Mouse (Mus musculus): Measurements from ENCODE around the gene Ank. TPM values are rescaled to one million over a fixed set of nuclear protein-coding genes. Genes with fewer than 3 reads are reported as not detected.
A peak's percentile ranks its signal among the peaks of the same experiment; 100 is the strongest.

The Ank gene
- total and polyA plus RNA-seq, 2 experiments from 2014 or later: 15.8 to 28.4 TPM

DNA sequence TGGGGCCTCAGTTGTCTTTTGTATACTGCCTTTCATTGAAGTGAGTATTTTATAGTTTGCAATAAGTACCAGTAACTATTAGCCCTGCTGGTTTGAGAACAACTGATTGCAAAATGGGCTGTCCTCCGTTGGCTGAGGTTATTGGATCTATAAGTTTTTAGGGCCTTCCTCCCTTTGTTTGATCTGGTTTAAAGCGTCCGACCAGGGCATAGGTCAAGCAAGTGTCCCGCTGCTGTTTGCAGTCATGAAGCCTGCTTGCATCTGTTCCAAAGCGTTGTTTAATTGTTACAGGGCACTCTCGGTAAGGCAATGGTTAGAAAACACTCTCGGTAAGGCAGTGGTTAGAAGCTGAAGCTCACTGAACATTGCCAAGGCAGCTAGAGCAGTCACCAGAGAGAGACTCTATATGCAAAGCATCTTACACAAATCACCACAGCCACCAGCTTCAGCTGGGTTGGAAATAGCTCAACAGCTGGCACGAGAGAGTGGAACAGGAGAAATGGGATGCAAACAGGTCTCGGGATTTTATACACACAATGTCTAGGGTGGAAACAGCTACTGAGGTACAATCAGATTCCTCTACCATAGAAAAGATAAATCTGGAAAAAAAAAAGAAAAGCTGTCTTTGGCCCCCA lies 84.0 kb downstream of the Ank start:
- no peak overlapping the region for H3K27ac ChIP-seq (ENCODE audit: low read depth, low read length)
- TF ChIP-seq CTCF (IDR thresholded peaks at IDR 0.05): no peak
- 68% methylated on average over 9 of the region's 9 CpGs for WGBS

DNA sequence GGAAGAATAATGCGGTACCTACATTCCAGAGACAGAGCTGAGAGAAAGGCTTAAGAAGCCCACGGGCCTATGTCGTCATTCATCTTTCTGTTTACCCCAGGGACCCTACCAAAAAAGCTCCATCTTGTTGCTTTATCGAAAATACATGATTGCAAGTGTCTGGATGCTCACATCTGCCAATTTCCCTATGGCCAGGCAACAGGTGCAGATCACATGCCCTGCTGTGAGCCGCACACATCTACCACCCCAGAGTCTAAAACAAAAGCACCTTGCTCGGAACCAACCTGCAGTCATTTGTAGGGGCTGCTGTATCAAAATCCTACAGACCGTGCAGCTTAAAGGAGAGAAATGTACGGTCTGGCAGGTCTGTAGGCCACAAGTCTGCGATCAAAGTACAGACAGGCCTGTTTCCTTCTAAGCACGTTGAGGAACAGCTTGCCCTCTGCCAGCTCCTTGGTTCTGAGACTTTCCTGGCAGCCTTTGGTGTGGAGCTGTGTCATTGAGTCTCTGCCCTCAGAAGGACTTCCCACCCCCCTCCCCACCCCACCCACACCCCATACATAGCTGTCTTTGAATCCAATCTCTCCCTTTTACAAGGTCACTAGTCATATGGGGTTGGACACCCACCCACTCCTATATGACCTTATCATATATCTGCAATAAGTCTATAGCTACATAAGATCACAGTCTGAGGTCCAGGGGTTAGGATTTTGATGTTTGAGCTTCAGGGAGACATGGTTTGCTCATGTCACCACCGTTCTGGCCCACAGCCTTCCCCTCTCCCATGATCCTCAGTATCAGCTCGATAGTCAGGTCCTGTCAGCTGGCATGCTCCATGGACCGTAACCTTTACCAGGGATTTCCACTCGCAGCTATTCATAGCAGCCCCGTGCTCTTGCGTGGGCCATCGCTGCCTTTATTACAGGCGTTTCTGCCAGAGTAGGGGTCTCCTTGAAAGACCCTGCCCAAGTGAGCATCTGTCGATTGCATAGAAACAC lies 84.9 kb downstream of the Ank start:
- Histone ChIP-seq H3K4me2 (ENCODE audit: low read depth, low read length, poor library complexity, severe bottlenecking) (no peak overlapping the region), H3K27me3 (ENCODE audit: insufficient read depth, low read length) (no peaks in the 10 kb centered on the region), H3K4me3 (ENCODE audit: low read depth, low read length) (no peak overlapping the region), H3K4me1 (ENCODE audit: insufficient read depth, low read length) (no peaks in the 10 kb centered on the region), H3K36me3 (ENCODE audit: insufficient read depth, low read length) (peaks cover 3% of the 10 kb centered on the region; the same call in 1 of the 2 replicates), H3K27ac (ENCODE audit: low read depth, low read length) (no peak overlapping the region), H3K9me3 (ENCODE audit: low read length) (no peaks in the 10 kb centered on the region), H3K9ac (replicated peaks; ENCODE audit: low read length, poor library complexity, severe bottlenecking) (no peak overlapping the region)
- WGBS: 79% methylated on average over 19 of the region's 19 CpGs
- ATAC-seq (ENCODE audit: low FRiP score) (no peak), DNase-seq (ENCODE audit: low spot score) (no peak)
- TF ChIP-seq CTCF (IDR thresholded peaks at IDR 0.05): no peak

More for the DNA sequence above, 84.0 kb downstream of the Ank start:
- no peaks in the 10 kb centered on the region for H3K4me1 ChIP-seq (ENCODE audit: insufficient read depth, low read length)
- H3K9me3 ChIP-seq (ENCODE audit: low read length): no peaks in the 10 kb centered on the region
- H3K4me2 ChIP-seq (ENCODE audit: low read depth, low read length, poor library complexity, severe bottlenecking): no peak overlapping the region
- DNase-seq (ENCODE audit: low spot score) (no peak), ATAC-seq (ENCODE audit: low FRiP score) (no peak)
- H3K27me3 ChIP-seq (ENCODE audit: insufficient read depth, low read length): no peaks in the 10 kb centered on the region
- no peak overlapping the region for H3K9ac ChIP-seq (replicated peaks; ENCODE audit: low read length, poor library complexity, severe bottlenecking)
- H3K4me3 ChIP-seq (ENCODE audit: low read depth, low read length): no peak overlapping the region
- peaks cover 3% of the 10 kb centered on the region; the same call in 1 of the 2 replicates for H3K36me3 ChIP-seq (ENCODE audit: insufficient read depth, low read length)

DNA sequence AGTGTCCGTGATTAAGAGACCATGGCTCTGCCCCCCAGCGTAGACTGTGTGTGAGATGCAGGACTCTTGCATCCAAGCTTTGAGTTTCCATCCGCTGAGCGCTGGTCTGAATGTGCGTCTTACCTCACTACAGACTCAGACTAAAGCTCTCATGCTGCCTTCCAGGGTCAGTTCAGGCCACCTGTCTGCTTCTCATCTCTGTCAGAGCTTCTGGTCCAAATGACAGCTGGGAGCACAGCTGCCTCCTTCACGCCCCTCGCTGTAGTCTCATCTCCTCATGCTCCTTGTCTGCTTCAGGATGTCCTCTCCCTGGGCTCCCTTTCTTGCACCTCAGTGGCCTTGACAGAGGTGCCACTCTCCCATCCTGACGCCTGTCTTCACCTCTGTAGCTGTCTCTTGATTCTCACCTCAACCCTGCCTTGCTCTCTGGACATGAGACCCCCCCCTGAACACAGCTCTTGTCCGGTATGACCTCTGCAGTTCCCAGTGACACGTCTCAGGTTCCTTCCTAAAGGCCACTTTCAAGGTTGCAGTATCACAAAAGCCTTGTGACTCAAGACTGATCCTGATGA lies 85.7 kb downstream of the Ank start:
- H3K27ac ChIP-seq (ENCODE audit: low read depth, low read length): no peak overlapping the region
- 90% methylated on average over 10 of the region's 10 CpGs for WGBS
- no peaks in the 10 kb centered on the region for H3K9me3 ChIP-seq (ENCODE audit: low read length)
- H3K4me1 ChIP-seq (ENCODE audit: insufficient read depth, low read length): no peaks in the 10 kb centered on the region
- no peak for ATAC-seq (ENCODE audit: low FRiP score)
- peaks cover 3% of the 10 kb centered on the region; the same call in 1 of the 2 replicates for H3K36me3 ChIP-seq (ENCODE audit: insufficient read depth, low read length)
- H3K4me2 ChIP-seq (ENCODE audit: low read depth, low read length, poor library complexity, severe bottlenecking): no peak overlapping the region
- H3K27me3 ChIP-seq (ENCODE audit: insufficient read depth, low read length): no peaks in the 10 kb centered on the region
- H3K9ac ChIP-seq (replicated peaks; ENCODE audit: low read length, poor library complexity, severe bottlenecking): no peak overlapping the region
- no peak overlapping the region for H3K4me3 ChIP-seq (ENCODE audit: low read depth, low read length)
- DNase-seq (ENCODE audit: low spot score): no peak
- no peak for TF ChIP-seq CTCF (IDR thresholded peaks at IDR 0.05)

DNA sequence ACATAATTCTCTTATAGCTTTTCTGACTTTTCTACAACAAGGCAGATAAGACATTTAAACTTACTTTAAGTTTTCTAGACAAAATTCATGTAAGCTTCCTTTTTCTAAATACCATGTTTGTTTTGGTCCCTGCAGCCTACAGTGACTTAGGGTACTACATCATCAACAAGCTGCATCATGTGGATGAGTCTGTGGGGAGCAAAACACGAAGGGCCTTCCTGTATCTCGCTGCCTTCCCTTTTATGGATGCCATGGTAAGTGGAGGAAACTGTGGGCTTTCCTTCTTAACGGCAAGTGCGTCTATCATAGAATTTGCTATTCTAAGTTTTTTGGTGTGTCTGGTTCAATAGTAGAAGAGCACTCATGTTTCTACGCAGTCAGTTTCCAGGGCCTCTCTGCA lies 87.1 kb downstream of the Ank start:
- no peaks in the 10 kb centered on the region for H3K4me1 ChIP-seq (ENCODE audit: insufficient read depth, low read length)
- no peak for DNase-seq (ENCODE audit: low spot score)
- H3K36me3 ChIP-seq (ENCODE audit: insufficient read depth, low read length): peaks cover 7% of the 10 kb centered on the region
- H3K9me3 ChIP-seq (ENCODE audit: low read length): no peaks in the 10 kb centered on the region
- no peak overlapping the region for H3K4me3 ChIP-seq (ENCODE audit: low read depth, low read length)
- no peak overlapping the region for H3K9ac ChIP-seq (replicated peaks; ENCODE audit: low read length, poor library complexity, severe bottlenecking)
- no peak overlapping the region for H3K4me2 ChIP-seq (ENCODE audit: low read depth, low read length, poor library complexity, severe bottlenecking)
- no peak overlapping the region for H3K27ac ChIP-seq (ENCODE audit: low read depth, low read length)
- TF ChIP-seq CTCF (IDR thresholded peaks at IDR 0.05): no peak
- no peak for ATAC-seq (ENCODE audit: low FRiP score)
- H3K27me3 ChIP-seq (ENCODE audit: insufficient read depth, low read length): no peaks in the 10 kb centered on the region
- WGBS: 87% methylated on average over 5 of the region's 5 CpGs

DNA sequence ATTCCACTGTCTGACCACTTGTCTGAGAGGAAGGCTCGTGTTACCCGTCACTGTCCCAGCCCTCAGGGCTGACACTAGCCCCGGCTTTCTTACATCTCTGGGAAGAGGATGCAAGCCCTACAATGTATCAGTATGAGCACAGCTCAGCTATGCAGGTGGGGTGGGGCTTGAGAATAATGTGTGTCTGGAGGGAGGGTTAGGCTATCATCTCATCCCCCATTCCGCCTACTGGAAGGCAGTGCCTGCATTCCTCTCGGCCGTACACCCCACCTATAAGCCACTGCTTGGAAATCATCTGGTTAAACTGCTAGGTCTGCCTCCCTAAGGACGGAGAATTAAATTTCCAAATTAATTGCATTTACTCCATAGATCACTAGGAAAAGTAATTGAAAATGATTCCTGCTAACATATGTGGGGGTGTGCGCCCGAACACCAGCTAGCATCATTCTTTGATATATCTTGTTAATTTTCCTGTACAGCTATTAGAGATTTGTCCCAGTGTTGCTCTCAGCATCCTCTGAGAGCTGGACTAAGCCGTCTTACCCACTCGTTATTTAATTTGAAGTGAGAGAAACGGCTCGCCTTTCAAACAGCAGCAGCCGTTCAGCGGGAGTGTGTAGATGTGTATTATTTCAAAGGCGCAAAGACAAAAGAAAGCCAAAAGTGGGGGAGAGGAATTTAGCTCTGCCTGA lies 92.1 kb downstream of the Ank start:
- no peak overlapping the region for H3K9ac ChIP-seq (replicated peaks; ENCODE audit: low read length, poor library complexity, severe bottlenecking)
- H3K4me2 ChIP-seq (ENCODE audit: low read depth, low read length, poor library complexity, severe bottlenecking): no peak overlapping the region
- ATAC-seq (ENCODE audit: low FRiP score) (peak; percentile 48; the same call in 1 of the 2 replicates), DNase-seq (ENCODE audit: low spot score) (peak; percentile 44)
- H3K9me3 ChIP-seq (ENCODE audit: low read length): no peaks in the 10 kb centered on the region
- H3K27ac ChIP-seq (ENCODE audit: low read depth, low read length): 0 out of 2 replicates have a peak overlapping the region, but pooled peaks have one; percentile 4
- no peak overlapping the region for H3K4me3 ChIP-seq (ENCODE audit: low read depth, low read length)
- no peaks in the 10 kb centered on the region for H3K4me1 ChIP-seq (ENCODE audit: insufficient read depth, low read length)
- WGBS: 32% methylated on average over 16 of the region's 16 CpGs
- no peak for TF ChIP-seq CTCF (IDR thresholded peaks at IDR 0.05)
- H3K27me3 ChIP-seq (ENCODE audit: insufficient read depth, low read length): no peaks in the 10 kb centered on the region
- peaks cover 13% of the 10 kb centered on the region for H3K36me3 ChIP-seq (ENCODE audit: insufficient read depth, low read length)
